Mouse (Mus musculus): ENCODE measurements around the gene Mrpl46. TPM values are rescaled to one million over a fixed set of nuclear protein-coding genes. Genes with fewer than 3 reads are reported as not detected.

The Mrpl46 gene
- polyA plus RNA-seq, 1 experiment from 2014 or later: 63.6 TPM

- Histone ChIP-seq H3K4me2 (no peak overlapping the region), H3K9me3 (replicated peaks) (no peaks in the 10 kb centered on the region), H3K36me3 (ENCODE audit: poor library complexity, severe bottlenecking) (no peaks in the 10 kb centered on the region), H3K27me3 (no peaks in the 10 kb centered on the region; the same call in 1 of the 2 replicates), H3K4me3 (no peak overlapping the region), H3K4me1 (peaks cover 11% of the 10 kb centered on the region; the same call in 1 of the 2 replicates), H3K27ac (no peak overlapping the region), H3K9ac (no peak overlapping the region)
- no peak for ATAC-seq
- WGBS: 88% methylated on average over 3 of the region's 3 CpGs
Observed at GRCm38 (mm10) chr7:78763801-78764200, 19.5 kb downstream of the Mrpl46 start.

- WGBS: 55% methylated on average over 8 of the region's 8 CpGs
- Histone ChIP-seq H3K4me1 (peaks cover 9% of the 10 kb centered on the region), H3K9ac (no peak overlapping the region), H3K4me2 (no peak overlapping the region), H3K4me3 (no peak overlapping the region), H3K27me3 (no peaks in the 10 kb centered on the region; the same call in 1 of the 2 replicates), H3K36me3 (ENCODE audit: poor library complexity, severe bottlenecking) (no peaks in the 10 kb centered on the region), H3K27ac (no peak overlapping the region), H3K9me3 (replicated peaks) (no peaks in the 10 kb centered on the region)
- ATAC-seq: peak; percentile 61; the same call in 1 of the 2 replicates
Observed at GRCm38 (mm10) chr7:78754458-78755000, 28.8 kb downstream of the Mrpl46 start.

GRCm38 (mm10) chr7:78753752-78754457 lies 29.4 kb downstream of the Mrpl46 start:
- no peak overlapping the region for H3K4me3 ChIP-seq
- H3K9ac ChIP-seq: no peak overlapping the region
- peak; percentile 84; the same call in 1 of the 2 replicates for ATAC-seq
- H3K4me2 ChIP-seq: no peak overlapping the region
- no peaks in the 10 kb centered on the region for H3K36me3 ChIP-seq (ENCODE audit: poor library complexity, severe bottlenecking)
- no peak overlapping the region for H3K27ac ChIP-seq
- 69% methylated on average over 7 of the region's 7 CpGs for WGBS
- no peaks in the 10 kb centered on the region for H3K9me3 ChIP-seq (replicated peaks)
- no peaks in the 10 kb centered on the region; the same call in 1 of the 2 replicates for H3K27me3 ChIP-seq
- peaks cover 9% of the 10 kb centered on the region for H3K4me1 ChIP-seq

GRCm38 (mm10) chr7:78752961-78753360 lies 30.4 kb downstream of the Mrpl46 start:
- Histone ChIP-seq H3K27me3 (no peaks in the 10 kb centered on the region; the same call in 1 of the 2 replicates), H3K36me3 (ENCODE audit: poor library complexity, severe bottlenecking) (no peaks in the 10 kb centered on the region), H3K9me3 (replicated peaks) (no peaks in the 10 kb centered on the region), H3K27ac (no peak overlapping the region), H3K4me3 (no peak overlapping the region), H3K4me1 (peaks cover 9% of the 10 kb centered on the region), H3K4me2 (no peak overlapping the region), H3K9ac (no peak overlapping the region)
- no peak for ATAC-seq
- WGBS: 90% methylated on average over 4 of the region's 4 CpGs

- H3K4me3 ChIP-seq: no peak overlapping the region
- H3K27me3 ChIP-seq: no peaks in the 10 kb centered on the region
- H3K4me1 ChIP-seq: no peaks in the 10 kb centered on the region
- H3K27ac ChIP-seq: no peak overlapping the region
- H3K9ac ChIP-seq: no peak overlapping the region
- no peak for ATAC-seq
- 89% methylated on average over 5 of the region's 5 CpGs for WGBS
- no peaks in the 10 kb centered on the region for H3K9me3 ChIP-seq (replicated peaks)
- H3K4me2 ChIP-seq: no peak overlapping the region
- H3K36me3 ChIP-seq (ENCODE audit: poor library complexity, severe bottlenecking): no peaks in the 10 kb centered on the region
Observed at GRCm38 (mm10) chr7:78743731-78744385, 39.5 kb downstream of the Mrpl46 start.

GRCm38 (mm10) chr7:78739351-78740000 lies 43.9 kb downstream of the Mrpl46 start:
- H3K4me1 ChIP-seq: no peaks in the 10 kb centered on the region
- no peak overlapping the region for H3K4me2 ChIP-seq
- WGBS: 81% methylated on average over 8 of the region's 8 CpGs
- no peak overlapping the region for H3K4me3 ChIP-seq
- H3K27me3 ChIP-seq: no peaks in the 10 kb centered on the region
- no peak for ATAC-seq
- no peaks in the 10 kb centered on the region for H3K36me3 ChIP-seq (ENCODE audit: poor library complexity, severe bottlenecking)
- no peaks in the 10 kb centered on the region for H3K9me3 ChIP-seq (replicated peaks)
- H3K27ac ChIP-seq: no peak overlapping the region
- H3K9ac ChIP-seq: no peak overlapping the region

- Histone ChIP-seq H3K27ac (no peak within 1 kb of the TSS), H3K9ac (no peak within 1 kb of the TSS), H3K36me3 (ENCODE audit: poor library complexity, severe bottlenecking) (no peaks in the 10 kb centered on the region), H3K4me1 (no peaks in the 10 kb centered on the region), H3K4me2 (no peak within 1 kb of the TSS), H3K9me3 (replicated peaks) (no peaks in the 10 kb centered on the region), H3K4me3 (no peak within 1 kb of the TSS), H3K27me3 (no peaks in the 10 kb centered on the region)
- no peak for ATAC-seq
- WGBS: 86% methylated on average over 5 of the region's 5 CpGs
Observed at GRCm38 (mm10) chr7:78737614-78738210, 45.6 kb downstream of the Mrpl46 start, which contains the start of gene Ntrk3. Ntrk3 (minus strand) TSS chr7:78738012.

GRCm38 (mm10) chr7:78737196-78737595 lies 46.1 kb downstream of the Mrpl46 start:
- no peaks in the 10 kb centered on the region for H3K4me1 ChIP-seq
- H3K4me3 ChIP-seq: no peak overlapping the region
- no peaks in the 10 kb centered on the region for H3K9me3 ChIP-seq (replicated peaks)
- no peak overlapping the region for H3K4me2 ChIP-seq
- no peaks in the 10 kb centered on the region for H3K27me3 ChIP-seq
- no peak overlapping the region for H3K9ac ChIP-seq
- no peaks in the 10 kb centered on the region for H3K36me3 ChIP-seq (ENCODE audit: poor library complexity, severe bottlenecking)
- no peak for ATAC-seq
- no peak overlapping the region for H3K27ac ChIP-seq
- 95% methylated on average over 6 of the region's 6 CpGs for WGBS

GRCm38 (mm10) chr7:78731391-78731790 lies 51.9 kb downstream of the Mrpl46 start:
- 80% methylated on average over 8 of the region's 8 CpGs for WGBS
- Histone ChIP-seq H3K4me3 (no peak overlapping the region), H3K27me3 (no peaks in the 10 kb centered on the region), H3K36me3 (ENCODE audit: poor library complexity, severe bottlenecking) (no peaks in the 10 kb centered on the region), H3K4me1 (no peaks in the 10 kb centered on the region), H3K4me2 (no peak overlapping the region), H3K9ac (no peak overlapping the region), H3K9me3 (replicated peaks) (no peaks in the 10 kb centered on the region), H3K27ac (no peak overlapping the region)
- no peak for ATAC-seq

Data from forebrain, embryonic 13.5 days (tissue).